Mouse (Mus musculus) kidney, embryonic 14.5 days (tissue): ENCODE measurements around the gene Tsc22d4. TPM values are rescaled to one million over a fixed set of nuclear protein-coding genes. Genes with fewer than 3 reads are reported as not detected.
"Not testable (repeated sequence)": the region's sequence is repeated elsewhere in the genome, so short reads cannot be mapped to it uniquely, and the experiment has no call there.

Experiments used
- ATAC-seq: fragments of 200-750 bp; cut with Nextera tagmentation; 2 replicates; pipeline ENCODE4 v1.8.0; 2017; ENCODE audit warnings: moderate number of reproducible peaks, mild to moderate bottlenecking, moderate TSS enrichment, moderate library complexity; ENCODE audit not compliant: low FRiP score, low TSS enrichment
- H3K27ac ChIP-seq: fragments of 300-500 bp; sonication (generic); 2 replicates; pipeline ENCODE4 v1.5.1; 2014; ENCODE audit warnings: low read depth, mild to moderate bottlenecking, low read length, moderate library complexity, mixed read lengths
- H3K27me3 ChIP-seq: fragments of 300-500 bp; sonication (generic); 2 replicates; pipeline ENCODE4 v1.6.1; 2014; ENCODE audit warnings: mild to moderate bottlenecking, low read length; ENCODE audit not compliant: control insufficient read depth, insufficient read depth
- H3K36me3 ChIP-seq: fragments of 300-500 bp; sonication (generic); 2 replicates; pipeline ENCODE4 v1.6.1; 2014; ENCODE audit warnings: low read length, mixed read lengths; ENCODE audit not compliant: control insufficient read depth, insufficient read depth
- H3K4me1 ChIP-seq: fragments of 300-500 bp; sonication (generic); 2 replicates; pipeline ENCODE4 v1.6.1; 2014; ENCODE audit warnings: low read length, mixed read lengths; ENCODE audit not compliant: control insufficient read depth, insufficient read depth
- H3K4me2 ChIP-seq: fragments of 300-500 bp; sonication (generic); replicated peaks from 2 replicates; pipeline ENCODE4 v1.6.1; 2014; ENCODE audit warnings: low read depth, mild to moderate bottlenecking, low read length
- H3K4me3 ChIP-seq: fragments of 300-500 bp; sonication (generic); 2 replicates; pipeline ENCODE4 v1.5.1; 2014; ENCODE audit warnings: mild to moderate bottlenecking, low read length
- H3K9ac ChIP-seq: fragments of 300-500 bp; sonication (generic); 2 replicates; pipeline ENCODE4 v1.6.1; 2014; ENCODE audit warnings: low read depth, mild to moderate bottlenecking, low read length, moderate library complexity
- H3K9me3 ChIP-seq: fragments of 300-500 bp; sonication (generic); 2 replicates; pipeline ENCODE4 v1.6.1; 2016; ENCODE audit warnings: low read length; ENCODE audit not compliant: control insufficient read depth
- WGBS: fragments of 180-500 bp; shearing (Covaris S2); extraction: QIAGEN DNeasy Blood & Tissue Kit; methylation state at CpG from one replicate; pipeline ENCODE4 v1.1.7; 2014; 5-methylcytosine and 5-hydroxymethylcytosine counted together
- polyA plus RNA-seq: library from polyadenylated mRNA; unstranded; fragments of >200 nt; fragmentation: Nextera tagmentation; extraction: Ambion mirVana; gene quantifications from 2 replicates; pipeline ENCODE4 v1.2.1, GENCODE M21; 2014

Gene Tsc22d4
- polyA plus RNA-seq, 1 experiment from 2014 or later: 121 TPM

- WGBS: 2% methylated on average over 16 of the region's 16 CpGs
- ATAC-seq: no peak
- H3K27ac ChIP-seq: peak overlapping the region; percentile 98
- H3K36me3 ChIP-seq: peaks cover 14% of the 10 kb centered on the region
- peak overlapping the region; percentile 80 for H3K4me3 ChIP-seq
- no peaks in the 10 kb centered on the region for H3K9me3 ChIP-seq
- peak overlapping the region; percentile 95 for H3K9ac ChIP-seq
- H3K4me2 ChIP-seq: peak overlapping the region; percentile 99
- peaks cover 24% of the 10 kb centered on the region for H3K4me1 ChIP-seq
- no peaks in the 10 kb centered on the region for H3K27me3 ChIP-seq
These were observed 1.4 kb downstream of the Tsc22d4 start for GRCm38 (mm10) chr5:137746851-137747325.

- peaks cover 24% of the 10 kb centered on the region for H3K4me1 ChIP-seq
- H3K4me2 ChIP-seq: peak overlapping the region; percentile 99
- H3K27me3 ChIP-seq: no peaks in the 10 kb centered on the region
- peaks cover 19% of the 10 kb centered on the region for H3K36me3 ChIP-seq
- H3K9me3 ChIP-seq: no peaks in the 10 kb centered on the region
- WGBS: under 1% methylated on average over 26 of the region's 26 CpGs
- H3K27ac ChIP-seq: peak overlapping the region; percentile 98
- H3K9ac ChIP-seq: peak overlapping the region; percentile 95
- H3K4me3 ChIP-seq: peak overlapping the region; percentile 80
- no peak for ATAC-seq
These were observed 1.9 kb downstream of the Tsc22d4 start for GRCm38 (mm10) chr5:137747326-137747961.

GRCm38 (mm10) chr5:137748130-137748770, 2.7 kb downstream of the Tsc22d4 start:
- H3K27ac ChIP-seq: peak overlapping the region; percentile 32; the same call in 1 of the 2 replicates
- H3K9ac ChIP-seq: peak overlapping the region; percentile 34; the same call in 1 of the 2 replicates
- no peaks in the 10 kb centered on the region for H3K9me3 ChIP-seq
- peaks cover 27% of the 10 kb centered on the region for H3K36me3 ChIP-seq
- H3K27me3 ChIP-seq: no peaks in the 10 kb centered on the region
- WGBS: 19% methylated on average over 5 of the region's 5 CpGs
- peaks cover 24% of the 10 kb centered on the region for H3K4me1 ChIP-seq
- H3K4me3 ChIP-seq: peak overlapping the region; percentile 80
- ATAC-seq: no peak
- H3K4me2 ChIP-seq: peak overlapping the region; percentile 99

GRCm38 (mm10) chr5:137749196-137749836, 3.8 kb downstream of the Tsc22d4 start:
- no peak for ATAC-seq
- no peak overlapping the region for H3K27ac ChIP-seq
- peak overlapping the region; percentile 99; the same call in 1 of the 2 replicates for H3K4me2 ChIP-seq
- no peaks in the 10 kb centered on the region for H3K9me3 ChIP-seq
- no peak overlapping the region for H3K9ac ChIP-seq
- 28% methylated on average over 6 of the region's 6 CpGs for WGBS
- no peak overlapping the region; the same call in 1 of the 2 replicates for H3K4me3 ChIP-seq
- H3K27me3 ChIP-seq: no peaks in the 10 kb centered on the region
- peaks cover 37% of the 10 kb centered on the region for H3K36me3 ChIP-seq
- H3K4me1 ChIP-seq: peaks cover 24% of the 10 kb centered on the region

- not testable (repeated sequence) for H3K27ac ChIP-seq, H3K4me2 ChIP-seq, H3K27me3 ChIP-seq, ATAC-seq, H3K9me3 ChIP-seq, H3K9ac ChIP-seq, H3K4me3 ChIP-seq
- Histone ChIP-seq H3K4me1 (peaks cover 24% of the 10 kb centered on the region), H3K36me3 (peaks cover 38% of the 10 kb centered on the region)
- WGBS: 94% methylated on average over 6 of the region's 8 CpGs
These were observed 4.7 kb downstream of the Tsc22d4 start for GRCm38 (mm10) chr5:137750212-137750611.

- Histone ChIP-seq H3K4me1 (peaks cover 27% of the 10 kb centered on the region), H3K27ac (no peak overlapping the region), H3K4me2 (no peak overlapping the region), H3K9ac (no peak overlapping the region), H3K27me3 (no peaks in the 10 kb centered on the region), H3K36me3 (peaks cover 45% of the 10 kb centered on the region), H3K4me3 (no peak overlapping the region), H3K9me3 (no peaks in the 10 kb centered on the region)
- ATAC-seq: no peak
- WGBS: 93% methylated on average over 13 of the region's 13 CpGs
These were observed 5.8 kb downstream of the Tsc22d4 start for GRCm38 (mm10) chr5:137751221-137751887.

GRCm38 (mm10) chr5:137751988-137752387, 6.5 kb downstream of the Tsc22d4 start:
- Histone ChIP-seq H3K36me3 (peaks cover 49% of the 10 kb centered on the region), H3K27me3 (no peaks in the 10 kb centered on the region), H3K4me3 (no peak overlapping the region), H3K9me3 (no peaks in the 10 kb centered on the region), H3K4me1 (peaks cover 27% of the 10 kb centered on the region), H3K9ac (no peak overlapping the region), H3K4me2 (no peak overlapping the region), H3K27ac (no peak overlapping the region)
- no peak for ATAC-seq
- WGBS: 90% methylated on average over 6 of the region's 6 CpGs

- 70% methylated on average over 12 of the region's 13 CpGs for WGBS
- H3K9ac ChIP-seq: no peak overlapping the region
- H3K27ac ChIP-seq: no peak overlapping the region
- H3K4me2 ChIP-seq: no peak overlapping the region
- ATAC-seq: no peak
- peaks cover 17% of the 10 kb centered on the region for H3K4me1 ChIP-seq
- H3K36me3 ChIP-seq: peaks cover 57% of the 10 kb centered on the region
- no peaks in the 10 kb centered on the region for H3K27me3 ChIP-seq
- H3K9me3 ChIP-seq: no peaks in the 10 kb centered on the region
- no peak overlapping the region for H3K4me3 ChIP-seq
These were observed 7.7 kb downstream of the Tsc22d4 start for GRCm38 (mm10) chr5:137753111-137753832.
